Mouse (Mus musculus) lung, postnatal 10 days (tissue): Measurements from ENCODE around the gene Acsf3.

Experiments
- DNase-seq: peaks from one replicate; pipeline ENCODE4 v3.0.0; 2021

The Acsf3 gene

DNA sequence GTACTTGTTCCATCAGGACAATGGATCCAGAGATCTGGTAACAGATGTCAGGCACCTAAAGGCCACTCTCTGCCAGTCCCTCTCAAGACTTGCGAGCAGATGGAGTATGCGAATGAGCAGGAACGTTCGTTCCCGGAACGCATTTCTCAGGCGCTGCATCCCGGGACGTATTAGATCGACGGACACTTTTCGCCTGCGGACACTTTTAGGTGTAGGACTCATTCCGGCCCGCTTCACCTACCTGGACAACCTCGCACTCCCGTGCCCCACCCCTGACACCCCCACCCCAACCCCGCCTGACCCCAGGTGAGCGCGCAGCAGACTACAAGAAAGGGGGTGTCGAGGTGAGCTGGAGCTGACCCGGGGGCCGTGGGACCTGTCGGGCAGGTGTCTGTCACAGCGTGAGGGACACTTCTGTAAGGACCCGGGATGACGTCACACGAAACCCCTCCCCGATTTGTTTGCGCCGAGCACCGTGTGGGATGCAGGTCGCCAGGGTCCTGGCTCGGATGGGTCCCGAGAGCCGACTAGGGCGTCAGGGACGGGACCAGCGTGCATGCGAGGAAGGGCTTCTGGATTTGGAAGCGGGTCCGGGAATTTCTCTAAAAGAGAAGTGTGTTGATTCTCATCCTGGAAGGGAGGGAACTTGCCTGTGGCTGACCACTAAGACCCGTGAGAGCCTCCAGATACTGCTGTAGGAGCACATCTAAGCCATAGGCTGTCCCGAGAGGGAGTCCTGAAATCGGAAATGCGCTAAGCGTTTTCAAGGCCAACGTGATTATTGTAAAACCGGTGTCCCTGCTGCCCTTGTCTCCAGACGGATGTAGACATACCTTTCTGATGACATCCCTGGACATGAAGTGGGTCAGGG is at the start of gene Acsf3:
Acsf3 (plus strand) TSS at position 202 of the 871 bp plus-strand sequence.
- DNase-seq = peak; percentile 71

DNA sequence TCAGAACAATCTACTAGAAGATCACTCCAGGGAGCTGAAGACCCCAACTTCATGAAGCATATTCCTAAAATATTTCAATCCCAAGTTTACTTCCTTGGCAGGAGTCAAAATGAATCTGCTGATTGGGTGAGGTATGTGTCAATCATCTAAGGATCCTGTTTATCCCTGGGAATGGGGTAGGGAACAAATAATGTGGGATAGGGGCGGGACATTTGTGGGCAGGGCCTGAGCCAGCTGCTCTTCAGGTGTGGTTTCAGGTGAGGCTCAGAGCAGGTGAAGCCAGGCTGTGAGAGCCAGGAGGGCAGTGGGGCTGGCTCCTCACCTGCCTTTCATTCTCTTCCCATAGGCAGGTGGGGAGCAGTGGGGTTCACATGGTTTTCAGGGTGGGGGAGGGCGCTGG is 48.5 kb upstream of the Acsf3 start:
- DNase-seq = no peak

DNA sequence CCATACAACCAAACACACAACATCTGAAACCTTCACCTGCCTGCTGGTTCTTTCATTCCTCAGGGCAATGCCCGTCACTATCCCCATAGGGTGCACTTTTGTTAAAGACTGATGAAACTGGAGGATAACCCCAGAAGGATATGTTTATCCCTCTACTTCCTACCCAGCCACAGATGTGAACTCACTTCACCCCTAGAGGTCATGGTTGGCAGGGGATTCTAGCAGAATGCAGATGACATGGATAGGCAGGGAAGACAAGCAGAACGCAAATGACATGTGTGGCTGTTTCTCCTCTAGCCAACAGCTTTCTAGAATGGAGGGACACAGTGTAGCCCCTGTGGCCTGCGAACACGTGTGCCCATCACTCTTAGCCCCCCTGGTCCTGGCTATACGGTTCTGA is 47.9 kb upstream of the Acsf3 start:
- peak; percentile 38 for DNase-seq

DNA sequence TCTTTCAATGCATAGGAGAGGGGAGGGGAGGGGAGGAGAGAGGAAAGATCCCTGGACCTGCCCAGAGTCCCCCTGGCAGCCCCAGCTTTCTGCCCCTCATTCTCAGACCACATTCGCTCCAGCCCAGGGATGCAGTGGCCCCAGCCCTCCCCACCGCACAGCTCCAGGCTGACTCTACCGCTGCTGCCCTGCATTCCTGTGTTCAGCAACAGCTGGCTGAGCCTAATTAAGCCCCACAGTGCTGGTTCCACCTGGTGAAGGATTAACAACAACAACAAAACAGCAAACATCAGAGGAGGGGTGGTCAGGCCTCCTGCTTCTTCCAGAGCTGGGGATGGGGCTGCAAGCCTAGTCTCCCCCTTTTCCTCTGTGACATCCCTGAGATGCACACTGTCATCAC is 46.7 kb upstream of the Acsf3 start:
- no peak for DNase-seq

DNA sequence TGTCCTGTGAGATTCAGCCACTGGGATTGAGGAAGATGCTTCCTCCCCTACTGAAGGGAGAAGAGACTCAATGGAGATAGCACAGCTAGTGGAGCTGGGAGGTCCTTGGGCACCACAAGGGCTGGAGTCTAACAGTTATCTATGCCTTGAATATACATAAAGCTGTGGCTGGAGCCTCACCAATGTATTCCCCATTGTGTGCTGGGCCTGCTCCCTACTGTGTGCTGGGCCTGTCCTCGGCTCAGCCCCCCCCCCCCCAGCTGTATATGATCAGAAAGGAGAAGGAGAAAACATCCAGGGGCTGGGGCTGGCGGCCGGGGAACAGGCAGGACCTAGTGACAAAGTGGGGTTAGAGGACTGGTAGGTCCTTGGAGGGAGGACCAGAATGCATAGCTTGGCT is 40.2 kb upstream of the Acsf3 start:
- no peak for DNase-seq

- DNase-seq = no peak
Observed at GRCm38 (mm10) chr8:122735542-122736473, 39.5 kb upstream of the Acsf3 start.

- no peak for DNase-seq
Observed at GRCm38 (mm10) chr8:122736623-122737022, 38.7 kb upstream of the Acsf3 start.

- DNase-seq = peak; percentile 21
Observed at GRCm38 (mm10) chr8:122737071-122737470, 38.2 kb upstream of the Acsf3 start.

GRCm38 (mm10) chr8:122737886-122738285 is 37.4 kb upstream of the Acsf3 start:
- DNase-seq = no peak

- peak; percentile 23 for DNase-seq
Observed at GRCm38 (mm10) chr8:122739102-122739725, 36.1 kb upstream of the Acsf3 start.

DNA sequence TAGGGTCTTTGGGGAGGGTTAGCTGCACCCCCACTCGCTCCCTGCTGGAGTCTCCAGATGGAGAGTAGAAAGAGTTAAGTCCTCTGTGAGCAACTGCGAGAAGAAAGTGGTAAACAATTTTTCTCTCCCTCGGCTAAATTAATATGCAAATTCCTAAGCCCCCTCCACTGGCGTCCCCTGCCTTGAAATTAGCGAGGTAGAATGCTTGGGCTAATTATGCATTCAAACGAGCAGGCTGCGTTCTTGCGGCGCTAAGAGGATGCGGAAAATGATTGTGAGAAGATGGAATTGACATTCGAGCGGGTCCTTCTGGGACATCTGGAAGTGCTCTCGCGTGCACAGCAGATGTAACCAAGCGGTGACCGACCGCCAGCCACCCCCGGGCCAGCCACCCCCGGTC is 32.8 kb upstream of the Acsf3 start:
- DNase-seq = no peak

DNA sequence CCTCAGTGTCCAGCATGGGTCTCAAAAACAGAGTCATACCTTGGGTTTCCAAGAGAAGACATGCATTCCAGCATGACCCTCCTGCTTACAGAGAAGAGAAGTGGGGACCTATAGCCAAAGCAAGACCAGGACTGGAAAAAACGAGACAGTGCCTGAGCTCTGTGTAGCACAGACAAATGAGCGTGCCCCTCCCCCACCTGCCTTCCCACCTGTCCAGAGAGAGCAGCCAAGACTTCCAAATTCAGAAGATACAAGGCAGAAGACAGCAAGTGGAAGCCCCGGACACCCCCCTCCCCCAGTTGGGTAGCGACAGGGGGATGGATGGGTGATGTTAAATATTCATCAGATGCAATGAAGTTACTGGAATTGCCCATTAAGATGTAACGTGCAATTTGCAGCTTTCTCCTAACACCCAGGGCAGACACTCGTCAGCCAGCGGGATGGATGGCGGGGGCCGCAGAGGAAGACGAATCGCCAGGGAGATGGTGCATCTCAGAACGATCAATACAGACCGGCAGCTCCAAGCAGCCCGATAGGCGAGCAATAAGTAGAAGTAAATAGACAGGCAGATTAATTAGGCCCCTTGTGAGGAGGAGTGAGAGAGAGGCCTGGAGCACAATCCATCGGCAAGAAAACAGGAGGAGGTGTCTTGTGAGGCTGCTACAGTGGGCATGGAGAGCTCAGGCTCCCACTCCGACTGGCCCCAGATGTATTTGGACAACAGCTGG is 30.1 kb upstream of the Acsf3 start:
- DNase-seq = no peak

GRCm38 (mm10) chr8:122745750-122746275 is 29.5 kb upstream of the Acsf3 start:
- no peak for DNase-seq

- DNase-seq = no peak
Observed at GRCm38 (mm10) chr8:122746439-122746838, 28.8 kb upstream of the Acsf3 start.

GRCm38 (mm10) chr8:122747825-122748224 is 27.5 kb upstream of the Acsf3 start:
- DNase-seq = no peak

DNA sequence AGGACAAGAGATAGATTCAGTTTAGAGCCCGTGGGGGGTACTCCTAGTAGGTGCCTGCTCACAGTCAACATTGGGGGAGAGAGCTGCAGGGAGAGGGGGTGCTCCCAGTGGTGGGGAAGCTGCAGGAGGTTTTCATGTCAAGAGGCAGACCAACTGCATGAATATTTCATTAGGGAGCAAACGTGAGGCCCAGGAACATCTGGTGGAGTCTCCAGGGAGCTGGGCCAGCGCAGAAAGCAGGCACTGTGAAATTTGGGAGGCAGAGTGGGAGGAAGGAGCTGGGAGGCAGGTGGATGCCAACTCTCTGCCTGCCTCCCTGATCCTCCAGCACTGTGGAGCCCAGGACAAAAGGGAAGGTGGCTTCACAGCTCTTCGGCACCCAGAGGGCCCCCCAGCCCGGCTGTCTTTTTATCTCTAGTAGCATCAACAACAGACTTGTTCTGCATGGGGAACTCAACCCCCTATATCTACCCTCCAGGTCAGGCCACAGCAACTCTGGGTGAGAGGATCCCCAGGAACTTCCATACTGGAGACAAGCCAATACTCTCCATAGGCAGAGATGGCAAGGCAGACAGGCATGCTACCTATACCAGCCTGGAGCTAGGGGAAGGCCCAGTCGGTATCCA is 25.8 kb upstream of the Acsf3 start:
- DNase-seq = no peak

- DNase-seq = peak; percentile 49
Observed at GRCm38 (mm10) chr8:122751342-122751741, 23.9 kb upstream of the Acsf3 start.

DNA sequence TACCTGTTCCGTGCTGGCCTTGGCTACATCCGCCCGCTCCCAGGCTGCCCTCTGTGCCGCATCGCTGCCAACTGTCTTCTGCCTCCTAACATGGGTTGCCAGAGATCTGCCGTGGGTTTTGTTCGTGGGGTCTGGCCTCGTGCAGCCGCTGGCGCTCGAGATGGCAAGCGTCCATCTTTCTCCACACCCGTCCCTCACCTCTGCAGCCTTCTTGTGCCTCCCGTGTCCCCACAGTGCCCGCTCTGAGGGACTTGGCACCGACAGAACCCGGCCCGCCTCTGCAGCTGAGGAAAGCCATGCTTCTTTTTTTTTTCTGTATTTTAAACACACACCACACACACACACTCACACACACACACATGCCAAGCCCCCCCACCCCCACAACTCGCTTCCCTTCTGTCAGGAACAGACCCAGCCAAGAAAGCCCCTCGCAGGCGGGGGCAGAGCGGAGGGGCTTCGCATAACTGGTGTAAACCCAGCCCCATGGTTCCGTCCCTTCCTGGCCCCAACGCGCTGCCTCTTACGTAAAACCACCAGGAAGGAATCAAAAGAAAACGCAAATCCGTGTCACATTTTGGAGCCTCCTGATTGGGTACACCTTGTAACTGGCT is 23.1 kb upstream of the Acsf3 start:
- DNase-seq = no peak

- DNase-seq = no peak
Observed at GRCm38 (mm10) chr8:122758597-122758996, 16.7 kb upstream of the Acsf3 start.

DNA sequence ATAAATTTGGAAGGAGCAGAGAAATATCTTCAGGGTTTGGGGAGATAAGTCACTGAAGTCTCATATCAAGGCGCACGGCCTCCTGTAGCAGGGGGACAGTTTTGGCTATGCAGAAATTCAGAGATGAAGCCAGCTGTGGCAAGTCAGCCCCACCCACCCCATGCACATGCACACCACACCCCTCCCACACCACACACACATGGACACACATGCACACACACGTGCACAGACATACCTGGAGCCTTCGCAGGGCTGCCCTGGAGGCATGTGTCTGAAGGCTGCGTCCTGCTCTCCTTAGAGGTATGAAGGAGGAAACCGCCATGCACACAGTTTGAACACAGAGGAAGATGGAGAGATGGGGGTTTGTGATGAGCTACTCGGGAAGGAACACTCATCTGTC is 15.2 kb upstream of the Acsf3 start:
- no peak for DNase-seq

DNA sequence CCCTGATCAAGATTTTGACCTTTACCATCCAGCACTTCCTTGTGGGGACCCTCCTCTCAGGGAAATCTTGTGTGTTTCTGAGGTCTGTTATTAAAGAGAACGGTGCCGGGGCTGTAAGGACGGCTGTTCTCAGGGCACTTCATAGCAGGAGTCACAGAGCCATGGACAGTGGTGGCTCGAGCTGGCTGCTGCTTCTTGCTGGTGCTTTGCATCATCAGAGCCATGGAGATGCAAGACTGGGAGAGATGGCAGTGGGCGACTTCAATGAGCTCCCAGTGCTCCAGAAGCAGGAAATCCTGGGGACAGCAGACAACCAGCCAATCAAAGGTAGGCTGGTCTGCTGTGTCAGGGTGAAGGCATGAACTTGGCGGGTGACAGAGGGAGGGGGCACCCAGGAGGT is 14.2 kb upstream of the Acsf3 start:
- DNase-seq = no peak
